Mouse (Mus musculus) retina, postnatal 1 day (tissue): ENCODE measurements around the gene Col6a5.
A peak's percentile ranks its signal among the peaks of the same experiment; 100 is the strongest.

ENCODE experiments used
- DNase-seq: peaks from one replicate; pipeline ENCODE4 v3.0.0-alpha.2; 2012

The Col6a5 gene

GRCm38 (mm10) chr9:105960533-105960932, at the start of gene Col6a5:
TSS of gene Col6a5 (minus strand) at chr9:105960643.
- DNase-seq, result no peak

- no peak for DNase-seq
Measured at GRCm38 (mm10) chr9:105997955-105998354, 37.5 kb upstream of the Col6a5 start.

- DNase-seq, result no peak
Measured at GRCm38 (mm10) chr9:105992425-105992824, 32.0 kb upstream of the Col6a5 start.

GRCm38 (mm10) chr9:105990099-105990498, 29.7 kb upstream of the Col6a5 start:
- DNase-seq, result no peak

- no peak for DNase-seq
Measured at GRCm38 (mm10) chr9:105989468-105989867, 29.0 kb upstream of the Col6a5 start.

- peak; percentile 69 for DNase-seq
Measured at GRCm38 (mm10) chr9:105988096-105988495, 27.7 kb upstream of the Col6a5 start.

- DNase-seq, result peak; percentile 60
Measured at GRCm38 (mm10) chr9:105984931-105985519, 24.6 kb upstream of the Col6a5 start.

GRCm38 (mm10) chr9:105978479-105978878, 18.0 kb upstream of the Col6a5 start:
- DNase-seq, result no peak

- DNase-seq, result no peak
Measured at GRCm38 (mm10) chr9:105976871-105977270, 16.4 kb upstream of the Col6a5 start.

- no peak for DNase-seq
Measured at GRCm38 (mm10) chr9:105976314-105976713, 15.9 kb upstream of the Col6a5 start.

- no peak for DNase-seq
Measured at GRCm38 (mm10) chr9:105973736-105974135, 13.3 kb upstream of the Col6a5 start.

GRCm38 (mm10) chr9:105972031-105972430, 11.6 kb upstream of the Col6a5 start:
- DNase-seq, result no peak

GRCm38 (mm10) chr9:105971351-105971894, 11.0 kb upstream of the Col6a5 start:
- no peak for DNase-seq

GRCm38 (mm10) chr9:105970901-105971300, 10.5 kb upstream of the Col6a5 start:
- DNase-seq, result no peak

- no peak for DNase-seq
Measured at GRCm38 (mm10) chr9:105967976-105968375, 7.5 kb upstream of the Col6a5 start.

- DNase-seq, result no peak
Measured at GRCm38 (mm10) chr9:105959116-105959515, 1.3 kb downstream of the Col6a5 start.

- DNase-seq, result no peak
Measured at GRCm38 (mm10) chr9:105949755-105950154, 10.7 kb downstream of the Col6a5 start.

- DNase-seq, result no peak
Measured at GRCm38 (mm10) chr9:105947577-105947976, 12.9 kb downstream of the Col6a5 start.

GRCm38 (mm10) chr9:105933816-105934215, 26.6 kb downstream of the Col6a5 start:
- DNase-seq, result no peak

GRCm38 (mm10) chr9:105929287-105929686, 31.2 kb downstream of the Col6a5 start:
- DNase-seq, result peak; percentile 51

- no peak for DNase-seq
Measured at GRCm38 (mm10) chr9:105928406-105929071, 31.9 kb downstream of the Col6a5 start.

- no peak for DNase-seq
Measured at GRCm38 (mm10) chr9:105923659-105924058, 36.8 kb downstream of the Col6a5 start.

- DNase-seq, result no peak
Measured at GRCm38 (mm10) chr9:105915186-105915585, 45.3 kb downstream of the Col6a5 start.

GRCm38 (mm10) chr9:105910166-105910565, 50.3 kb downstream of the Col6a5 start:
- DNase-seq, result no peak
